Mouse (Mus musculus): ENCODE measurements around the gene Iqcc.

- TF ChIP-seq CTCF (IDR thresholded peaks at IDR 0.05; ENCODE audit: insufficient read depth, low read length) (no peak), POLR2A (IDR thresholded peaks at IDR 0.05; ENCODE audit: borderline replicate concordance, extremely low read depth, low read depth, low read length) (no peak)
Observed at GRCm38 (mm10) chr4:129610472-129610871, 8.4 kb downstream of the Iqcc start.

Measured in lung, adult 2 months (tissue).